Mouse (Mus musculus) hindlimb bud, embryonic 11.5 days (tissue): ENCODE results near the gene Btg2.

Experiments
- DNase-seq: peaks from one replicate; pipeline ENCODE4 v3.0.0-alpha.2; 2012; ENCODE audit warnings: low read depth, low spot score; ENCODE audit errors: extremely low spot score

The Btg2 gene

DNA sequence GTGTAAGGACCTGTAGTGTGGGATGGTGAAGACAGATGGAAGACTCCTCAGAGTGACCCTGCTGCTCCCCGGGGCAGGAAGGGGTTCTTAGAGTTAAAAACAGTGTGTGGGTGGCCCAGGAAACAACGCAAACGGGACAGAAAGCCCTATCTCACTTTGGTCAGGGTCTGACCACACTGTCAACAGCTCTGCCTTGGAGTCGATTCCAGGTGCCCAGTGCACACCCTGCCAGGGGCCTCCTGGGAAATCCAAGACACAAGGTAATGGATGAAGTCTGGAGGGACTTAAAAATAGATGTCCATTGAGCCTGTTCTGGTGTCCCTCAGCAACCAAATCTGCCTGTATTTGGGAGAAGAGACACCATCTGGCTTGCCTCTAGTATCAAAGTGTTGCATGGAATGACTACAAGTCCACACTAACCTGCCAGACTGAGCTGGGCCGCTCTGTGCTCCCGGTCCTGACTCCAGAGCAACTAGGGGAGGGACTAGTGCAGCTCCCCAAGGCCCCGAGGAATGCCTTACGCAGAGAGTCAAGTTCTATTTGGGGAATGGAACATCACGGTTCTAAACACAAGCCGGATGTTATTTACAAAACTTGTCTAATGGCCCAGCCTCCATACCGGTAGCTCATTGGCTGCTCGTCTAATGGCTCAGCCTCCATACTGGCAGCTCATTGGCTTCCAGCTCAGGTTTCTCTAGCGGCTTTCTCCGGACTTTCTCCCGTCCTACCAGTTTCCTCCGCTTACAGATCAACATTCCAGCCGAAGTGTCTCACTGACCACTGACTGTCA is 20.0 kb upstream of the Btg2 start:
- peak; percentile 66 for DNase-seq

DNA sequence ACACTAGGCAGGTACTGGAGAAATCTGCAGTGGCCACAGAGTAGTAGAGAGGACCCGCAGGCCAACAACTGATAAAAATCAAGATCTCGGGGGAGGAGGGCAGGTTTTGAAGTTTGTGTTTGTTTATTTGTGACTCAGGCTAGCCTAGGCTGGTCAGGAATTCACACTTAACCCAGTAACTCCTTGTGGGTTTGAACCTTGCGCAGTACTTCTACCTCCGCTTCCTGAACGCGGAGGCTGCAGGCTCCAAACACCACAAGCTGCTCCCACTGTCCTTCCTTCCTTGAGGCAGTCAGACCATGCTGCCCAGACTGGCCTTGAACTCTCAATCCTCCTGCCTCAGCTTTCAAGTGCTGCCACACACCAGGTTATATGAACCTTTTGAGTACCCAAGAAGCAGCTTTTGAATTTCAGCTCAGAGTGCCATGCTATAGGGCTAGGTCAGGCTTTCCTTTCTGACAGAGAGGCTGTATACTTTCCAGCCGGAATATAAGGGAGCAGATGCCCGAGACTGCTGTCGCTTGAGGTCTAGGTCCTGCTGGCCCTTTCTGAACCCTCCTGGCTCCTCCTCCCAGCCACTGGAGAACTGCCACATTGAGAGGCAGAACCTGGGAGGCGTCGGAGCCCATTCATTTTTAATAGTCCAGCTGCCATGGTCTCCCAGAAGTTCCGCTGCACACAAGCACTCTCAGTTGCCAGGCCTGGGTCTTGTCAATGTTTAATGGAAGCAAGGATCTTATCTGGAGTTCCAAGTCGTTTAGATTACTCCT is 19.2 kb upstream of the Btg2 start:
- no peak for DNase-seq

DNA sequence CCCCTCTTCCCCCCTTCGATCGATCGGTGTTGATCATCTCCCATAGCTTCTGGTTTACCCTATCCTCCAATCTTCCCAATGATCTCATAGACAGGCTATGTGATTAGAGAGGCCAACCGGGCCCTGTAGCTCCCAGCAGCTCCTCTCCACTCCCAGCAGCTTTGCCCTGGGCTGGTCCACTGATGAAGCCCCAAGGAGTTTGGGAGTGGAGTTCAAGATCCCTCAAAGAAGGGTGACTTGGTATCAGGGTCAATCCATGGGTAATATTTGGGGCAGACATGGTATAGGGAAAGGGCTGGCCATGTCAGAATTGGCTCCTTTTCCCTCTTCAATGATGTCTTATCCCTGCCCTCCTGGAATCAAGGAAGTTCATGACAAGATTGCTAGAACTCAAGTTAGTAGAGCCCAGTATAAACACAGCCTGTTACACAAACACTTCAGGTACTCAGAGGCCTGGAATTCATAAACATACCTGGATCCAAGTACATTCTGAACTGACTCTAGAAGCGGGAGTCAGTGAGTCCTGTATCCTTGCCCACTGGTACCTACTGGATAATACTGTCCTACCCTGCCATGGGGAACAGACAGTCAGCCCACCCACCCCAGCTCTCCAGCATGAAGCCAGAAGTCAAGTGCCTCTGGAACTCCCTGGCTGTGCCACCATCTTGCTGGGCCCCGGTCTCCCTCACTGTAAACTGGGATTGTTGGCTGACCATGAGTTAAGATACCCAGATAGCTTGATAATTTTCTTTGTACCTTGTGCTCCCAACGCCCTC is 18.3 kb upstream of the Btg2 start:
- no peak for DNase-seq

- no peak for DNase-seq
These were observed 17.5 kb upstream of the Btg2 start for GRCm38 (mm10) chr1:134096264-134096934.

GRCm38 (mm10) chr1:134095721-134096120 is 16.8 kb upstream of the Btg2 start:
- no peak for DNase-seq

DNA sequence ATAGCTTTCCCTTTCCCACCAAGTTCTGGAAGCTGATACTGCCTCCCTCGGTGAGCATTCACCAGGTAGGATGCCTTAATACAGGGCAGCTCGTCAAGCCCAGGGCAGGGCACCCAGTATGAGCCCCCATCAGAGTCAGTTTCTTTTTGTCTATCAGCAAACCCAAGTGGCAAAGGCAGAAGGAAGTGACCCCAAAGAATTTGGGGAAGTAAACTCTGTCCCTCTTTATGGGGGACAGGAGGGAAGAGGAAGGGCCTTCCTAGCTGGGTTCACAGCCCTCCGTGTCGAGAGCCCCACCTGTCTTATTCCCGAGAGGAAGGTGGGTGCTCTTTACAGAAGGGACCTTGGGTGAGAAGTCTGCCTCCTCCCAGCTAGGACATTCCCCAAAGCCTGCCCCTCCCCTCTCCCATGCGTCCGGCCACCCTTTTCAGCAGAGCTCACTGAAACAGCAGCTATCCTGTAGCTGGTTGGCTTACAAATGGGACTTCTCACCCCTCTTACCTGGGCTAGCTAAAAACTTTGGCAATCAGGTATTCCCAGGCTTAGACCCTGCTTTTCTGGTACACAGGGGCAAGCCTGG is 16.2 kb upstream of the Btg2 start:
- DNase-seq = no peak

DNA sequence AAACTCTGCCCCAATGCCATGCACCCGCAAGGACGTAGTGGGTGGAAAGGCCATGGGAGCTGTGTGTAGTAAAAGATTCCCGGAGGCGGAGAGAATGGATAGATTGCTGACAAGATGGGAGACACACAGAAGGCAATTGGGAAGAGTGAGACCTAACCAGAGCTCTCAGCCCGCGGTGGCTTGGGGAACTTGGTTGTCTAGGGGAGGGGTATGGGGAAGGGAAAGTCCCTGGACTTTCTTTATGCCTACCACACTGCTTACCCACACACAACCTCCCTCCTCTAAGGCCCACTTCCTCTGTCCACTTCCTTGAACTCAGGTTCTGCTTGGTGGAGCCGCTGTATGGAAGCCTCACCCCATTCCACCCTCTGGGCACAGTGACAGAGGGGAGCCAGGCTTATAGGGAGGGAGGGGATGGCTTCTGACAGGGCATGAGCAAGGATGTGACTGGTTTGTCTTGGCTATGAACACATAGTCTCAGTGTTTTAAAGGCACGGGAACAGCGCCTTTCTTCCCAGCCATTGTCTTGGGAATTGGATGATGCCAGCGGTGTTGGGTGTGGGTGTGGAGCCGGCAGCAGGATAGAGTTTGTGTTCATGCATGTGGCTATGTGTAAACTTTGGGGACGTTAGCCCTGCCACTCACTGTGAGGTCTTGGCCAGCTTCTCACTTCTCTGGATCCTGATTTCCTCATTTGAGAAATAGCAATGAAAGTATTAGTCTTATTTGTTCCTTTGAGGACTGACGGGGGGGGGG is 15.0 kb upstream of the Btg2 start:
- no peak for DNase-seq

GRCm38 (mm10) chr1:134092852-134093770 is 14.2 kb upstream of the Btg2 start:
- DNase-seq = no peak

GRCm38 (mm10) chr1:134092368-134092767 is 13.4 kb upstream of the Btg2 start:
- DNase-seq = no peak

- DNase-seq = no peak
These were observed 12.9 kb upstream of the Btg2 start for GRCm38 (mm10) chr1:134091851-134092250.

- DNase-seq = no peak
These were observed 10.2 kb upstream of the Btg2 start for GRCm38 (mm10) chr1:134089074-134089473.

DNA sequence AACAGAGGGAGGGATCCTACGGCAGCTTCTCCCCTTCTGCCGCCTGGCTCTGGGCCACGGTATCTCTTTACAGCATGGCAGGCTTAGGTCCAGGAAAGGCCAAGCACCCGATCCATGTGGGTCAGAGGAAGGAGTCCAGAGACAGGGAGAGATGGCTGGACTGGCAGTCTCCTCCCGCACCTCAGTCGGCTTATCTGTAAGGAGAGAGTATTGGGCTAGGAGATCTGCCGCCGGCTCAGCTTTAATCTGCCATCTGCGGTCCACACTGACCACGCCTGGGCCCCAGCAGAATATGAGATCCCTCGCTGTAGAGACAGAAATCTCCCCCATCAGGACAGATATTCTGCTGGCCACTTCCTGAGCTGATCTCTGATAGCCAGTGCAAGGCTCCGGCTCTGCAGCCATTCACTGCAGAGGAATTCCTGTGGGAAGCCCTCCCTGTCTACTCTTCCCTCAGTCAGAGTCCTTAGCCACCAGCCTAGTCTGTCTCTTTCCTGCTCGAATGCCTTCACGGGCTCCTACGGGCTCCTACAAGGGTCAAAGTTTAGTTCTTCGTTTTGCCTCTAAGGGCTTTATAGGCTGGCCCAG is 8.0 kb upstream of the Btg2 start:
- no peak for DNase-seq

DNA sequence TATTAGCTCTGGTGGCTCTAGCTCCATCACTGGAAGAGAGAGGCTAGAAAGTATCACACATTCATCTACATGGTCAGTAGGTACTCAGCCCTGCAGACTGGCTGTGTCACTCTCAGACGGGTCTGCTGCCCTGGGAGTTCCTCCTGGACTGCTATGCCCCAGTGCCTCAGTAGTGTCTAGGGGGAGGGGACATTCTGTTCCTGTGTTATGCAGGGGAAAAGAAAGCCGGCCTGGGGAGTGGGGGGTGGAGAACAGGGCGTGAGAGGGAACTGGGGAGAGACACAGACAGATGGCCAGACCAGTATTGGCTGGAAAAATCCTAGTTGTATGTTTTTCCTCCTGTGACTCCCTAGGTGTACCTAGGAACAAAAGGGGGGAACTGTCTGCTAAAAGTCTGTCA is 7.1 kb upstream of the Btg2 start:
- no peak for DNase-seq

DNA sequence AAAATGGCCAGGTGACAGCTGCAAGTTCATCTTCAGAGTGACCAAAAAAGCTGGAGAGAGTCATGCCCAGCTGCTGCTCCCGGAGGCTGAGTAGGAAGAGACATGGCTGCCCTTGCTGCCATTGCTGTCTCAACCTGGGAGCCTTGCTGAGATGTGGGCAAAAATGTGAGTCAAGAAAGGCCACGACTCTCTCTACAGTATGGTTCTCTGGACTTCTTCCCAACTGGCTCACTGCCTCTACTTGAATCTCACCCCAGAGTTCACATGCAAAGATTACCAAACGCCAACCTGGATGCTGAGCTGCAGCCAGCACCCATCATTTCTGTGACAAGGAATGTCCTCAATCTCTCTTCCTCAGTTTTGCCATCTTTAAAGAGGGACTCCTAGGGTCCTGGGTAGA is 5.2 kb upstream of the Btg2 start:
- DNase-seq = no peak

- no peak for DNase-seq
These were observed 4.8 kb upstream of the Btg2 start for GRCm38 (mm10) chr1:134083676-134084075.

DNA sequence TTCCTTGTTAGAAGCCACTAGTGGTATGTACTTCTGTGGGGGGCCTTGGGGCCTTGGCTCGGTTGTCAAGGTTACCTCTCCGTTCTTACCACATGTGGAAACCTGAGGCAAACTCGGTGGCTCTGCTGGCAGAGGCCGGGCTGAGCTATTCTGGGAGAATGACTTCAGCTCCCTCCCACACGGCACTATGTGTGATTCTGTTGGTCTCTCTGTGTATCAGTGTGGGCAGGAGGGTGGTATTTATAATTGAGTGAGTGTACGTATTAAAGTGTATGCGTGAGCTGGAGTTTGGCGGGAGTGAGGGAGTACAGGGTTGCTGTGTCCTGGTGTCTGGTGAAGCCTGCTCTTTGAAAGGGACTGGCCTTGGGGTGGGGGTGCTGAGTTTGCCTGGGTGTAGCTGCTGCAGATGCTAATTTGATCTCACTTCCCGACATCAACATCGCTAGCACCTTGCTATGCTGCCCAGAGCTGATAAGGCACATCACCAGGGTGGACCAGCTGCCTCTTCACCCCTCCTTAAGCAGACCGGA is 4.1 kb upstream of the Btg2 start:
- DNase-seq = no peak

DNA sequence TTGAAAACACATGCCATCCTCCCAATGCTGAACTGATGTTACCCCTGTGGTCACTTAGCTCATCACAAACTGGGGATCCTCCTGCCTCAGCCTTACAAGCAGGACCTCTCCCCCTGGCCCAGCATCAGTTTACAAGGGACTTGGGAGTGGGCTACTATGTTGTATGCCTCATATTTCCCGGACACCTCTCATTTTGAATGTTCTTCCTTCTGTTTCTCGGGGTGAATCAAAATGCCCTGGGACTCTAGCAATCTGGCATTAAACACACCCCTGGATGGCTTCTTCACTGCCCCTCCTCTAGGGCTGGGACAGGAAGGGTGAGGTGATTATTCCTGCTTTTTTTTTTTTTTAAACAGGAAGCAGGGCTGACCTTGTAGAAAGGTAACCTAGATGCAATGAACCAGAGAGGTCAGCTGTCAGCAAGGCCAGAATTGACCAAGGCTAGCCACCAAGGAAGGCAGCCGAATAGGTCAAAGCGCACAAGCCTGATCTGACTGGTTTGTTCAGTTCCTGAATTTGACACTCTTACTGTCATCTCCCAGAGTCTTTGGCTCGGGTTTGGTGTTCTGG is 2.0 kb upstream of the Btg2 start:
- DNase-seq = no peak

- DNase-seq = no peak
These were observed 1.5 kb upstream of the Btg2 start for GRCm38 (mm10) chr1:134080406-134080805.
